Mouse (Mus musculus): ENCODE measurements around the gene Zfp386.

DNA sequence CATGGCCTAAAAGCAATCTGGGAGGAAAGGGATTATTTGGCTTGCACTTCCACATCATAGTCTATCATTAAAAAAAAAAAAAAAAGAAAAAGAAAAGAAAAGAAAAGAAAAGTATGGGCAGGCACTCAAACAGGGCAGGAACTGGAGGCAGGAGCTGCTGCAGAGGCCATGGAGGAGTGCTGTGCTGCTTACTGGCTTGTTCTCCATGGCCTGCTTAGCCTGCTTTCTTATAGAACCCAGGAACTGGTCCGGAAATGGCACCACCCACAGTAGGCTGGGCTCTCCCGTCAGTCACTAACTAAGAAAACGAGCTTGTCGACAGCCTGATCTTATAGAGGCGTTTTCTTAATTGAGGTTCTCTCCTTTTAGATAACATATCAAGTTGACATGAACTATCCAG, 2.7 kb upstream of the Zfp386 start:
- TF ChIP-seq CTCF (IDR thresholded peaks at IDR 0.05; ENCODE audit: borderline replicate concordance, insufficient read depth, low read depth, low read length), result no peak
- TF ChIP-seq POLR2A (IDR thresholded peaks at IDR 0.05; ENCODE audit: borderline replicate concordance, insufficient read depth, low read length), result no peak
